Mouse (Mus musculus) heart, postnatal 14 days (tissue): ENCODE results near the gene Pms1. TPM values are rescaled to one million over a fixed set of nuclear protein-coding genes. Genes with fewer than 3 reads are reported as not detected.

Experiments used
- DNase-seq, 2 experiments: peaks; one replicate each; pipeline ENCODE4 v3.0.0; 2021 to 2022
- intact Hi-C: fragments of 180-260 bp; cut with DNase I; formaldehyde crosslinking; loops from one replicate; pipeline ENCODE4 v1.15.1; 2025
- total RNA-seq, 2 experiments: library from RNA; stranded (reverse); gene quantifications; 2 replicates each; pipeline ENCODE4 v1.2.3; 2021

The Pms1 gene
- total RNA-seq, 2 experiments from 2014 or later = 7.4 to 7.6 TPM

- no peak for DNase-seq
- intact Hi-C loops = no loop called here
These were observed 86.7 kb downstream of the Pms1 start for GRCm38 (mm10) chr1:53210136-53210535.

- intact Hi-C loops = no loop called here
- no peak for DNase-seq
These were observed 92.9 kb downstream of the Pms1 start for GRCm38 (mm10) chr1:53203902-53204301.

- DNase-seq = no peak
- intact Hi-C loops = no loop called here
These were observed 95.1 kb downstream of the Pms1 start for GRCm38 (mm10) chr1:53201630-53202199.

GRCm38 (mm10) chr1:53194536-53194935 lies 102.3 kb downstream of the Pms1 start:
- intact Hi-C loops = no loop called here
- no peak for DNase-seq

- no peak for DNase-seq
- intact Hi-C loops = no loop called here
These were observed 105.6 kb downstream of the Pms1 start for GRCm38 (mm10) chr1:53191234-53191633.

GRCm38 (mm10) chr1:53189620-53190019 lies 107.2 kb downstream of the Pms1 start:
- DNase-seq = no peak
- intact Hi-C loops = no loop called here

GRCm38 (mm10) chr1:53187536-53187935 lies 109.3 kb downstream of the Pms1 start, which contains the start of gene 1700019A02Rik:
1700019A02Rik (minus strand) TSS chr1:53187636.
- intact Hi-C loops = no loop called here
- no peak for DNase-seq

GRCm38 (mm10) chr1:53186301-53186700 lies 110.5 kb downstream of the Pms1 start:
- no peak for DNase-seq
- intact Hi-C loops = no loop called here

GRCm38 (mm10) chr1:53157715-53158114 lies 139.1 kb downstream of the Pms1 start:
- no peak for DNase-seq
- intact Hi-C loops = no loop called here

Other genes with a start within 250 kb of the Pms1 start
- gene Mstn, start 235.4 kb downstream of the Pms1 start, total RNA-seq = under 1 TPM; 0.26 to 0.39 TPM
- gene 1700019A02Rik, start 109.4 kb downstream of the Pms1 start, total RNA-seq = not detected
- gene Ormdl1, start 77 bp upstream of the Pms1 start, total RNA-seq = 1 to 10 TPM; 6.9 to 7.1 TPM
- gene Gm28778, start 93 bp upstream of the Pms1 start, total RNA-seq = 1 to 10 TPM in 1 of 2 experiments, under 1 TPM in 1; 0.37 to 1.1 TPM
- gene Osgepl1, start 16.6 kb upstream of the Pms1 start, total RNA-seq = 10 to 100 TPM; 46.4 to 49.5 TPM
- 1 to 10 TPM; 2.3 to 4.3 TPM for gene Asdurf, start 55.6 kb upstream of the Pms1 start, total RNA-seq
- under 1 TPM in 1 of 2 experiments, not detected in 1; 0.07 TPM for gene Gm28551, start 55.6 kb upstream of the Pms1 start, total RNA-seq
- gene Asnsd1, start 55.7 kb upstream of the Pms1 start, total RNA-seq = 10 to 100 TPM; 42.2 to 45.6 TPM